Mouse (Mus musculus) ES-Bruce4 (cell line): ENCODE measurements around the gene Git1. TPM values are rescaled to one million over a fixed set of nuclear protein-coding genes. Genes with fewer than 3 reads are reported as not detected.

Experiments
- H3K27ac ChIP-seq: 2 replicates; pipeline ENCODE4 v1.5.1; 2012; ENCODE audit warnings: low read length, inconsistent platforms; ENCODE audit not compliant: insufficient read depth
- H3K27me3 ChIP-seq: 2 replicates; pipeline ENCODE4 v1.6.1; 2012; ENCODE audit warnings: mild to moderate bottlenecking, low read length, inconsistent platforms; ENCODE audit not compliant: control insufficient read depth, poor library complexity, insufficient read depth, severe bottlenecking
- H3K36me3 ChIP-seq: 2 replicates; pipeline ENCODE4 v1.6.1; 2012; ENCODE audit warnings: inconsistent platforms, mild to moderate bottlenecking, low read length, moderate library complexity; ENCODE audit not compliant: control insufficient read depth, poor library complexity, insufficient read depth, severe bottlenecking
- H3K4me1 ChIP-seq: one replicate; pipeline ENCODE4 v1.8.1; 2011; ENCODE audit warnings: low read length; ENCODE audit not compliant: control insufficient read depth, insufficient read depth
- H3K4me3 ChIP-seq: 2 replicates; pipeline ENCODE4 v1.5.1; 2011; ENCODE audit warnings: low read depth, mild to moderate bottlenecking, low read length
- H3K9ac ChIP-seq: 2 replicates; pipeline ENCODE4 v1.6.1; 2012; ENCODE audit warnings: low read depth, mild to moderate bottlenecking, inconsistent platforms; ENCODE audit not compliant: poor library complexity, severe bottlenecking
- H3K9me3 ChIP-seq: replicated peaks from 2 replicates; pipeline ENCODE4 v1.6.1; 2012; ENCODE audit warnings: mild to moderate bottlenecking, low read length, inconsistent platforms; ENCODE audit not compliant: control insufficient read depth, poor library complexity, insufficient read depth, severe bottlenecking
- CTCF ChIP-seq: IDR thresholded peaks from one replicate; pipeline ENCODE4 v1.8.1; 2011; ENCODE audit warnings: low read depth, low read length
- EP300 ChIP-seq: IDR thresholded peaks from 2 replicates; pipeline ENCODE4 v1.6.1; 2011; ENCODE audit warnings: low read depth, low read length; ENCODE audit not compliant: insufficient read depth
- POLR2A ChIP-seq: IDR thresholded peaks from one replicate; pipeline ENCODE4 v1.8.1; 2011; ENCODE audit warnings: low read length; ENCODE audit not compliant: insufficient read depth
- polyA plus RNA-seq: library from polyadenylated mRNA; stranded (reverse); fragments of >200 nt; gene quantifications from 2 replicates; pipeline ENCODE4 v1.2.4, GENCODE M21; 2011; ENCODE audit warnings: low read depth; ENCODE audit not compliant: missing spikeins, insufficient read depth, insufficient read length

The Git1 gene
- polyA plus RNA-seq, 1 experiment: 56.5 TPM

- Histone ChIP-seq H3K4me3 (no peak overlapping the region), H3K9ac (no peak overlapping the region), H3K36me3 (no peaks in the 10 kb centered on the region; the same call in 1 of the 2 replicates), H3K4me1 (no peaks in the 10 kb centered on the region), H3K27me3 (no peaks in the 10 kb centered on the region), H3K9me3 (no peaks in the 10 kb centered on the region), H3K27ac (no peak overlapping the region)
- TF ChIP-seq CTCF (no peak), POLR2A (no peak), EP300 (no peak)
Observed at GRCm38 (mm10) chr11:77530862-77531261, 37.5 kb downstream of the Git1 start.

GRCm38 (mm10) chr11:77532202-77532846 is 39.0 kb downstream of the Git1 start:
- no peaks in the 10 kb centered on the region for H3K9me3 ChIP-seq
- no peak overlapping the region for H3K9ac ChIP-seq
- no peak overlapping the region for H3K27ac ChIP-seq
- no peaks in the 10 kb centered on the region for H3K4me1 ChIP-seq
- TF ChIP-seq POLR2A: no peak
- no peaks in the 10 kb centered on the region for H3K27me3 ChIP-seq
- no peak overlapping the region for H3K4me3 ChIP-seq
- H3K36me3 ChIP-seq: peaks cover 5% of the 10 kb centered on the region

- no peak overlapping the region for H3K4me3 ChIP-seq
- no peaks in the 10 kb centered on the region for H3K4me1 ChIP-seq
- TF ChIP-seq EP300: no peak
- no peak for TF ChIP-seq POLR2A
- TF ChIP-seq CTCF: no peak
- no peaks in the 10 kb centered on the region for H3K27me3 ChIP-seq
- no peak overlapping the region for H3K27ac ChIP-seq
- H3K9me3 ChIP-seq: no peaks in the 10 kb centered on the region
- H3K36me3 ChIP-seq: peaks cover 50% of the 10 kb centered on the region
- no peak overlapping the region for H3K9ac ChIP-seq
Observed at GRCm38 (mm10) chr11:77545261-77545660, 51.9 kb downstream of the Git1 start.

Other genes starting within 250 kb of the Git1 start
- 1.8 and 2.1 TPM in 2 replicates for gene Coro6, start 31.2 kb upstream of the Git1 start, polyA plus RNA-seq
- gene Ankrd13b, start 3.9 kb upstream of the Git1 start, polyA plus RNA-seq: 3.6 and 4.0 TPM in 2 replicates
- gene Abhd15, start 21.6 kb downstream of the Git1 start, polyA plus RNA-seq: not detected in 2 replicates
- 8.2 and 11.3 TPM in 2 replicates for gene Trp53i13, start 22.4 kb downstream of the Git1 start, polyA plus RNA-seq
- gene Gm10392, start 25.6 kb downstream of the Git1 start, polyA plus RNA-seq: not detected in 2 replicates
- 48.1 and 50.5 TPM in 2 replicates for gene Taok1, start 114.3 kb downstream of the Git1 start, polyA plus RNA-seq
- gene Nufip2, start 192.6 kb downstream of the Git1 start, polyA plus RNA-seq: 133 and 139 TPM in 2 replicates
- not detected in 2 replicates for gene Cryba1, start 231.7 kb downstream of the Git1 start, polyA plus RNA-seq